Mouse (Mus musculus) effector memory CD4-positive, alpha-beta T cell, adult 5 months (primary cell): ENCODE results near the gene Usp51. TPM values are rescaled to one million over a fixed set of nuclear protein-coding genes. Genes with fewer than 3 reads are reported as not detected.

Experiments
- polyA plus RNA-seq: library from polyadenylated mRNA; unstranded; fragments of 100-300 nt; shearing (Covaris generic); gene quantifications from one replicate; pipeline ENCODE4 v1.2.1, GENCODE M21; 2017

Gene Usp51
- not detected for polyA plus RNA-seq

GRCm38 (mm10) chrX:153006387-153006841, at the start of gene Usp51:
Gene Usp51, plus strand, starts transcription at chrX:153006469.

DNA sequence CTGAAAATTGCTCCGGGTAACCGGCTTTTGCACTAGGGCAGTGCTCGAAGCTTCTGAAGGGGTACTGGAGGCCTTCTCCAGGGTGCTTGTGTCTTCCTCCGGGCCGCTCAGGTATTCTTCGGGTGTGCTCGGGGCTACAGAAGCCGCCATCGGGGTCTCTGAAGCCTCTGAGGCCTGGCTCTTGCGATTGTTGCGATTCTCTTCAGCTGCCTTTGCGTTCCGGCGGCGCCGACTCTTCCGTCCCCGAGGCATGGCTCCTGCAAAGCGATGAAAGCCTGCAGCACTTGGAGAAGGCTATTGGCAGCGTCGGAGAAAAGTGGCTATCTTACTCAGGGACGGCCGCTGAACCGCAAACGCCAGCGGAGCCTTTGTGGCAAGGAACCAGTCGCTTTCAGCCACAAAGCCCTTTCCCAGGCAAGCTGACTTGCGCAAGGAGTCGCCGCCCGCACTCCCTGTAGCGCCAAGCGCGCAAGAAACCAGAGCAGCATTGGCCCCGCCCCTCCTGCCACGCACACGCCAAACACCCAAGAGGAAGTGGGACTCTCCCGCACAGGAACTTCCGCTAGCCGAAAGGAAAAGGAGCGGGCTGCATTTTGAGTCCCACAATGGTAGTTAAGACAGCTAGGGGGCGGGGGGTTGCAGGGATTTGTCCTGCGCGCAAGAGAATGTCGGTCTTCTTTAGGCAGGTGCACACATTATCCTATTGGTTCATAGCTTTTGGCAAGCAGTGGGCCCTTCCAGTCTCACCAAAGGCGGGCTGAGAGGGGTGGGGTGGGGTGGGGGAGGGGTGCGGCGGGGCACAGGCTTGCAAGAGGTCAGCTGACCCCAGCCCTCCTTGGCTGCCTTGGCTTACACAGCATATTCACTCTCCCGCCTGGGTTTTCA, 31.1 kb downstream of the Usp51 start, which contains the start of gene Mageh1:
TSS of gene Mageh1 (minus strand) at position 489 of the 885 bp plus-strand sequence.

Other genes starting within 250 kb of the Usp51 start
- gene Shroom2, start 237.0 kb upstream of the Usp51 start, polyA plus RNA-seq: not detected
- not detected for gene Gpr143, start 224.5 kb upstream of the Usp51 start, polyA plus RNA-seq
- gene Mageh1, start 31.1 kb downstream of the Usp51 start, polyA plus RNA-seq: 0.54 TPM
- not detected for gene Foxr2, start 112.3 kb downstream of the Usp51 start, polyA plus RNA-seq
- gene Rragb, start 133.5 kb downstream of the Usp51 start, polyA plus RNA-seq: 11.0 TPM
- gene Klf8, start 231.0 kb downstream of the Usp51 start, polyA plus RNA-seq: 1.8 TPM